Mouse (Mus musculus) stomach, postnatal 0 days (tissue): ENCODE measurements around the gene Nipal4.

Experiments
- CTCF ChIP-seq: IDR thresholded peaks from 2 replicates; pipeline ENCODE4 v1.5.1; 2016; ENCODE audit warnings: antibody characterized with exemption, low read depth, mild to moderate bottlenecking, moderate library complexity
- EP300 ChIP-seq: optimal IDR thresholded peaks from 2 replicates; pipeline ENCODE3; 2016; ENCODE audit warnings: antibody characterized with exemption

GRCm38 (mm10) chr11:46184946-46185345 lies 18.6 kb upstream of the Nipal4 start:
- no peak for TF ChIP-seq CTCF
- TF ChIP-seq EP300: no peak
